Mouse (Mus musculus) lung, embryonic 14.5 days (tissue): ENCODE results near the gene Atoh7. TPM values are rescaled to one million over a fixed set of nuclear protein-coding genes. Genes with fewer than 3 reads are reported as not detected.

Experiments
- ATAC-seq: fragments of 200-750 bp; cut with Nextera tagmentation; 2 replicates; pipeline ENCODE4 v1.8.0; 2017; ENCODE audit warnings: mild to moderate bottlenecking, moderate TSS enrichment, moderate library complexity; ENCODE audit not compliant: insufficient read depth
- DNase-seq: peaks from one replicate; pipeline ENCODE4 v3.0.0-alpha.2; 2015
- H3K27ac ChIP-seq: fragments of 300-500 bp; sonication (generic); 2 replicates; pipeline ENCODE4 v1.5.1; 2014; ENCODE audit warnings: low read depth, mild to moderate bottlenecking, moderate library complexity
- H3K27me3 ChIP-seq: fragments of 300-500 bp; sonication (generic); 2 replicates; pipeline ENCODE4 v1.6.1; 2014; ENCODE audit warnings: low read length, control low read depth; ENCODE audit not compliant: insufficient read depth
- H3K36me3 ChIP-seq: fragments of 300-500 bp; sonication (generic); 2 replicates; pipeline ENCODE4 v1.6.1; 2014; ENCODE audit warnings: control low read depth; ENCODE audit not compliant: insufficient read depth
- H3K4me1 ChIP-seq: fragments of 300-500 bp; sonication (generic); 2 replicates; pipeline ENCODE4 v1.6.1; 2014; ENCODE audit warnings: antibody characterized with exemption, control low read depth; ENCODE audit not compliant: insufficient read depth
- H3K4me2 ChIP-seq: fragments of 300-500 bp; sonication (generic); 2 replicates; pipeline ENCODE4 v1.6.1; 2014; ENCODE audit warnings: mild to moderate bottlenecking
- H3K4me3 ChIP-seq: fragments of 300-500 bp; sonication (generic); 2 replicates; pipeline ENCODE4 v1.5.1; 2014; ENCODE audit warnings: low read depth, low read length
- H3K9ac ChIP-seq: fragments of 300-500 bp; sonication (generic); 2 replicates; pipeline ENCODE4 v1.6.1; 2014
- H3K9me3 ChIP-seq: fragments of 300-500 bp; sonication (generic); 2 replicates; pipeline ENCODE4 v1.6.1; 2016; ENCODE audit warnings: low read depth, low read length, control low read depth
- CTCF ChIP-seq: IDR thresholded peaks from 2 replicates; pipeline ENCODE4 v1.5.1; 2016; ENCODE audit warnings: antibody characterized with exemption, low read depth
- WGBS: fragments of 180-500 bp; shearing (Covaris S2); extraction: QIAGEN DNeasy Blood & Tissue Kit; methylation state at CpG from one replicate; pipeline ENCODE4 v1.1.7; 2014; 5-methylcytosine and 5-hydroxymethylcytosine counted together
- polyA plus RNA-seq: library from polyadenylated mRNA; unstranded; fragments of >200 nt; fragmentation: Nextera tagmentation; extraction: Ambion mirVana; gene quantifications from 2 replicates; pipeline ENCODE4 v1.2.1, GENCODE M21; 2014

Atoh7 gene
- polyA plus RNA-seq, 1 experiment from 2014 or later: 0.11 TPM

GRCm38 (mm10) chr10:63060406-63060805, 39.0 kb upstream of the Atoh7 start:
- 43% methylated on average over 11 of the region's 11 CpGs for WGBS
- Histone ChIP-seq H3K4me2 (no peak overlapping the region), H3K27me3 (no peaks in the 10 kb centered on the region), H3K27ac (no peak overlapping the region), H3K36me3 (no peaks in the 10 kb centered on the region), H3K9me3 (no peaks in the 10 kb centered on the region), H3K9ac (no peak overlapping the region), H3K4me1 (no peaks in the 10 kb centered on the region), H3K4me3 (no peak overlapping the region)
- no peak for DNase-seq
- no peak for ATAC-seq
- TF ChIP-seq CTCF: no peak

- Histone ChIP-seq H3K27me3 (no peaks in the 10 kb centered on the region), H3K9ac (no peak overlapping the region), H3K4me3 (no peak overlapping the region), H3K9me3 (no peaks in the 10 kb centered on the region), H3K27ac (no peak overlapping the region), H3K4me2 (no peak overlapping the region), H3K4me1 (no peaks in the 10 kb centered on the region), H3K36me3 (no peaks in the 10 kb centered on the region)
- DNase-seq (no peak), ATAC-seq (no peak)
- no peak for TF ChIP-seq CTCF
- WGBS: 66% methylated on average over 12 of the region's 12 CpGs
Observed at GRCm38 (mm10) chr10:63061266-63061665, 38.2 kb upstream of the Atoh7 start.

GRCm38 (mm10) chr10:63062696-63063095, 36.8 kb upstream of the Atoh7 start:
- 89% methylated on average over 5 of the region's 5 CpGs for WGBS
- no peaks in the 10 kb centered on the region for H3K36me3 ChIP-seq
- DNase-seq (no peak), ATAC-seq (no peak)
- no peaks in the 10 kb centered on the region for H3K27me3 ChIP-seq
- H3K4me3 ChIP-seq: no peak overlapping the region
- no peak overlapping the region for H3K27ac ChIP-seq
- H3K9ac ChIP-seq: no peak overlapping the region
- H3K9me3 ChIP-seq: no peaks in the 10 kb centered on the region
- no peak for TF ChIP-seq CTCF
- no peak overlapping the region for H3K4me2 ChIP-seq
- H3K4me1 ChIP-seq: no peaks in the 10 kb centered on the region

- H3K9me3 ChIP-seq: no peaks in the 10 kb centered on the region
- H3K27me3 ChIP-seq: no peaks in the 10 kb centered on the region
- no peak overlapping the region for H3K4me2 ChIP-seq
- 79% methylated on average over 7 of the region's 7 CpGs for WGBS
- DNase-seq: no peak
- TF ChIP-seq CTCF: no peak
- no peaks in the 10 kb centered on the region for H3K4me1 ChIP-seq
- no peak for ATAC-seq
- H3K36me3 ChIP-seq: no peaks in the 10 kb centered on the region
- no peak overlapping the region for H3K9ac ChIP-seq
- no peak overlapping the region for H3K4me3 ChIP-seq
- no peak overlapping the region for H3K27ac ChIP-seq
Observed at GRCm38 (mm10) chr10:63063365-63063764, 36.1 kb upstream of the Atoh7 start.

- Histone ChIP-seq H3K4me1 (no peaks in the 10 kb centered on the region), H3K36me3 (no peaks in the 10 kb centered on the region), H3K27me3 (no peaks in the 10 kb centered on the region), H3K4me2 (no peak overlapping the region), H3K4me3 (no peak overlapping the region), H3K9me3 (no peaks in the 10 kb centered on the region), H3K9ac (no peak overlapping the region), H3K27ac (no peak overlapping the region)
- DNase-seq (no peak), ATAC-seq (no peak)
- no peak for TF ChIP-seq CTCF
- 73% methylated on average over 9 of the region's 9 CpGs for WGBS
Observed at GRCm38 (mm10) chr10:63064516-63064915, 34.9 kb upstream of the Atoh7 start.

GRCm38 (mm10) chr10:63065561-63065960, 33.9 kb upstream of the Atoh7 start:
- TF ChIP-seq CTCF: no peak
- 56% methylated on average over 8 of the region's 8 CpGs for WGBS
- Histone ChIP-seq H3K36me3 (no peaks in the 10 kb centered on the region), H3K27me3 (no peaks in the 10 kb centered on the region), H3K4me2 (no peak overlapping the region), H3K9ac (no peak overlapping the region), H3K27ac (no peak overlapping the region), H3K9me3 (no peaks in the 10 kb centered on the region), H3K4me1 (no peaks in the 10 kb centered on the region), H3K4me3 (no peak overlapping the region)
- ATAC-seq (no peak), DNase-seq (no peak)

GRCm38 (mm10) chr10:63065988-63066387, 33.5 kb upstream of the Atoh7 start:
- H3K9me3 ChIP-seq: no peaks in the 10 kb centered on the region
- no peak overlapping the region for H3K4me3 ChIP-seq
- TF ChIP-seq CTCF: peak; percentile 89
- 12% methylated on average over 5 of the region's 5 CpGs for WGBS
- ATAC-seq: peak; percentile 71
- H3K36me3 ChIP-seq: no peaks in the 10 kb centered on the region
- no peak overlapping the region for H3K27ac ChIP-seq
- no peak overlapping the region for H3K9ac ChIP-seq
- H3K4me1 ChIP-seq: no peaks in the 10 kb centered on the region
- DNase-seq: peak; percentile 86
- no peak overlapping the region for H3K4me2 ChIP-seq
- H3K27me3 ChIP-seq: no peaks in the 10 kb centered on the region

GRCm38 (mm10) chr10:63086304-63086703, 13.1 kb upstream of the Atoh7 start:
- Histone ChIP-seq H3K4me1 (no peaks in the 10 kb centered on the region), H3K9me3 (no peaks in the 10 kb centered on the region), H3K27me3 (0 out of 2 replicates have a peak, but pooled peaks cover 2% of the 10 kb centered on the region), H3K36me3 (no peaks in the 10 kb centered on the region), H3K9ac (no peak overlapping the region), H3K27ac (no peak overlapping the region), H3K4me2 (no peak overlapping the region), H3K4me3 (no peak overlapping the region)
- DNase-seq (no peak), ATAC-seq (no peak)
- WGBS: 73% methylated on average over 10 of the region's 10 CpGs
- no peak for TF ChIP-seq CTCF
